Mouse (Mus musculus) hindbrain, embryonic 14.5 days (tissue): ENCODE results near the gene Parp6. TPM values are rescaled to one million over a fixed set of nuclear protein-coding genes. Genes with fewer than 3 reads are reported as not detected.

ENCODE experiments used
- ATAC-seq: fragments of 200-750 bp; cut with Nextera tagmentation; 2 replicates; pipeline ENCODE4 v1.8.0; 2017; ENCODE audit warnings: moderate number of reproducible peaks, mild to moderate bottlenecking, moderate TSS enrichment, moderate library complexity; ENCODE audit not compliant: low FRiP score
- DNase-seq: peaks from one replicate; pipeline ENCODE4 v3.0.0-alpha.2; 2015; ENCODE audit warnings: low spot score
- H3K27ac ChIP-seq: fragments of 300-500 bp; sonication (generic); 2 replicates; pipeline ENCODE4 v1.5.1; 2014; ENCODE audit warnings: mild to moderate bottlenecking, moderate library complexity
- H3K27me3 ChIP-seq: fragments of 300-500 bp; sonication (generic); 2 replicates; pipeline ENCODE4 v1.6.1; 2014; ENCODE audit warnings: mild to moderate bottlenecking, low read length, mixed read lengths; ENCODE audit not compliant: control insufficient read depth, insufficient read depth
- H3K36me3 ChIP-seq: fragments of 300-500 bp; sonication (generic); replicated peaks from 2 replicates; pipeline ENCODE4 v1.6.1; 2014; ENCODE audit not compliant: control insufficient read depth, insufficient read depth
- H3K4me1 ChIP-seq: fragments of 300-500 bp; sonication (generic); replicated peaks from 2 replicates; pipeline ENCODE4 v1.6.1; 2014; ENCODE audit warnings: antibody characterized with exemption, low read length, mixed read lengths; ENCODE audit not compliant: control insufficient read depth, insufficient read depth
- H3K4me2 ChIP-seq: fragments of 300-500 bp; sonication (generic); replicated peaks from 2 replicates; pipeline ENCODE4 v1.6.1; 2014; ENCODE audit warnings: mild to moderate bottlenecking, moderate library complexity
- H3K4me3 ChIP-seq: fragments of 300-500 bp; sonication (generic); replicated peaks from 2 replicates; pipeline ENCODE4 v1.5.1; 2014; ENCODE audit warnings: mild to moderate bottlenecking, low read length
- H3K9ac ChIP-seq: fragments of 300-500 bp; sonication (generic); 2 replicates; pipeline ENCODE4 v1.6.1; 2014
- H3K9me3 ChIP-seq: fragments of 300-500 bp; sonication (generic); 2 replicates; pipeline ENCODE4 v1.6.1; 2016; ENCODE audit warnings: low read length; ENCODE audit not compliant: control insufficient read depth
- WGBS: fragments of 180-500 bp; shearing (Covaris S2); extraction: QIAGEN DNeasy Blood & Tissue Kit; methylation state at CpG from one replicate; pipeline ENCODE4 v1.1.7; 2014; 5-methylcytosine and 5-hydroxymethylcytosine counted together
- polyA plus RNA-seq: library from polyadenylated mRNA; unstranded; fragments of >200 nt; fragmentation: Nextera tagmentation; extraction: Ambion mirVana; gene quantifications from 2 replicates; pipeline ENCODE4 v1.2.1, GENCODE M21; 2014

Gene Parp6
- polyA plus RNA-seq, 1 experiment from 2014 or later: 219 TPM

DNA sequence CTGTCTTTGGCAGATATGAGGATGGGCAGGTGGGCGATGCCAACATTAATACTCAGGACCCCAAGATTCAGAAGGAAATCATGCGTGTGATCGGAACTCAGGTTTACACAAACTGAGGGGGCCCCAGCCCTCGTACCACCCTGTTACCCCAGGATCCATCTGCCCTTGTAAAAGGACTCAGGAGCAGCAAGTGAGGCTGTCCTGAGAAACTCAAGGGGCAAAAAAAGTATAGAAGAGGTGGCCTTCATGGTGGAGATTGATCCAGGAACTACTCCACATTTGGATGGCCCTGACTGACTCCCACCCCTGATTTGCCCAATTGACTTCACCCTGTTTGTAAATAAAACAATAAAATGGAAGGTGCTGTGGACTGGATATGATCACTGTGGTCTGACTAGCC is 32.8 kb downstream of the Parp6 start:
- H3K36me3 ChIP-seq: peaks cover 70% of the 10 kb centered on the region
- no peak overlapping the region for H3K4me2 ChIP-seq
- H3K4me3 ChIP-seq: no peak overlapping the region
- no peaks in the 10 kb centered on the region for H3K27me3 ChIP-seq
- WGBS: over 99% methylated on average over 4 of the region's 4 CpGs
- H3K9ac ChIP-seq: no peak overlapping the region
- DNase-seq (no peak), ATAC-seq (no peak)
- H3K4me1 ChIP-seq: no peaks in the 10 kb centered on the region
- H3K9me3 ChIP-seq: no peaks in the 10 kb centered on the region
- H3K27ac ChIP-seq: no peak overlapping the region

DNA sequence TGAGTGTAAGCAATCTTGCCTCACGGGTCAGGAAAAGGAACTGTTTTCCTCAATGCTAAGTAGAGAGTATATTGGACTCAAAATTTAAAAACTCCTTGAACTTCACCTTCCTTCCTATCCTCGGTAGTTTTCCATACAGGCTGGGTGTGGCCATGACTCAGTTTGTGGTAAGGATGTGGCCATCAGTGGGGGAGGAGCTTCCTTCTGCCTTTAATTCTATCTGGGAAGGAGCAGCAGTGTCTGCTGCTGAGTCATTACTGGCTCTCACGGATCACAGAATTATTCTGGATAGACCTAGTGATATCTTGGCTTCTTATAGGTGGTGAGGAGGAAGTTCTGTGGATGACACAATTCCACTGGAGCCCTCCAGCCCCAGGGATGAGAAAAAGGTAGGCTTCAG is 36.3 kb downstream of the Parp6 start:
- ATAC-seq (no peak), DNase-seq (no peak)
- peaks cover 39% of the 10 kb centered on the region for H3K36me3 ChIP-seq
- H3K4me2 ChIP-seq: no peak overlapping the region
- no peak overlapping the region for H3K9ac ChIP-seq
- 39% methylated on average over 3 of the region's 3 CpGs for WGBS
- no peak overlapping the region for H3K4me3 ChIP-seq
- peaks cover under 1% of the 10 kb centered on the region; the same call in 1 of the 2 replicates for H3K4me1 ChIP-seq
- no peak overlapping the region for H3K27ac ChIP-seq
- no peaks in the 10 kb centered on the region for H3K9me3 ChIP-seq
- no peaks in the 10 kb centered on the region for H3K27me3 ChIP-seq

DNA sequence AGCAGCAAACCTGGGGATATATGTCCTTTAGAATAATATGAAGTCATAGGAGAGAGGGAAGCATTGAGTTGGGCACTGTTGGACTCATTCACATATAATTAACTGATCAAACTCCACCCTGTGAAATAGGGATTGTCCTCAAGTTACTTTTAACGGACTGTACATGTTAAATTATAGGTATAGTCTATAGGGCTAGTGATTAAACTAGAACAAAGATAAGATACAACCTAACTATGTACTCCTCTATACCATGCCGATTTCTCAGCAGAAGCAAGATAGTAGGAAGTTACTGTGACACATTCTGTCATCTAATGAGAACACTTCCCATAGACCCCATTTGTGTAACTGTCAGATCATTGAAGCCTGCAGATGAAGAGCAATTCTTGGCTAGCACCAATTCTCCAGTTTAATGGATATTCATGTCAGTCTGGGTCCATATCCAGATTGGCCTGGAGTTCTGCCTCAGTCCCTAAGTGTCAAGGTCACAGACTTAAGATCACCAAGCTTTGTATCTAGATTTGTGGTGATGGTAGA is 37.4 kb downstream of the Parp6 start:
- Histone ChIP-seq H3K9me3 (no peaks in the 10 kb centered on the region), H3K4me2 (no peak overlapping the region), H3K27ac (no peak overlapping the region), H3K4me3 (no peak overlapping the region), H3K4me1 (peaks cover 12% of the 10 kb centered on the region), H3K36me3 (peaks cover 27% of the 10 kb centered on the region), H3K9ac (no peak overlapping the region), H3K27me3 (no peaks in the 10 kb centered on the region)
- WGBS: 92% methylated on average over 2 of the region's 2 CpGs
- DNase-seq (no peak), ATAC-seq (no peak)

DNA sequence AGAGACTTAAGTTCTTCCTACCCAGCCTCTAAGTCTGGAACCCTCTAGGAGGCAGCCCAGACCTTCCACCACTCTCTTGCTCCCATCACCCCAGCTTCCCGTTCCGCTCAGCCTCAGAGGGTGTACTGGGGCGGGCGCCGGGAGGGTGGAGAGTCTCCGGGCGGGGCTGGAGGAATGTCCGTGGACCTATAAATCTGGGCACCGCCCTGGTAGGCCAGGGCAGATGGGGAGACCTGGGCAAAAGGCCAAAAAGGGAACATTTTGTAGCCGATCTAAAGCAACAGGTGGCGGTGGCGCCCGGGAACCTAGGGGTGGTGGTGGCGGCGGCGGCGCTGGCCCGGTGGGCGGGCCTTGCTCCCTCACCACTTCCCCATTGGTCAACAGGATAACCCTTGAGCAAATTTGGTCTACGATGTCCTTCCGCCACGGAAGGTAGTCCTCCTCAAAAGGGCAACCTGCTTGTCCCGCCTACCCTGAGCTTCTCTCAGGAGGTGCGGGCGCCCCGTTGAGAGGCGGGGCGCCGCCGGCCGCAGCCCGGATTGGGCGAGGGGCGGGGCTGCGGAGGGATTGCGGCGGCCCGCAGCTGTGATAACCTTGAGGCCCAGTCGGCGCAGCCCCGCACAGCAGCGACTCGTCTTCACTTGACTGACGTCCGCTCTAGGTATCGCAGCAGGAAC is 39.0 kb downstream of the Parp6 start, which contains the start of gene Pkm:
TSS of gene Pkm (plus strand) at position 411 of the 677 bp plus-strand sequence.
- H3K9me3 ChIP-seq: no peaks in the 10 kb centered on the region
- peaks cover 27% of the 10 kb centered on the region for H3K4me1 ChIP-seq
- H3K36me3 ChIP-seq: peaks cover 16% of the 10 kb centered on the region
- peak within 1 kb of the TSS; percentile 75 for H3K9ac ChIP-seq
- under 1% methylated on average over 46 of the region's 46 CpGs for WGBS
- peak within 1 kb of the TSS; percentile 79 for H3K4me2 ChIP-seq
- peak within 1 kb of the TSS; percentile 74 for H3K4me3 ChIP-seq
- ATAC-seq: peak; percentile 88
- H3K27me3 ChIP-seq: no peaks in the 10 kb centered on the region
- DNase-seq: peak; percentile 96
- peak within 1 kb of the TSS; percentile 92 for H3K27ac ChIP-seq

DNA sequence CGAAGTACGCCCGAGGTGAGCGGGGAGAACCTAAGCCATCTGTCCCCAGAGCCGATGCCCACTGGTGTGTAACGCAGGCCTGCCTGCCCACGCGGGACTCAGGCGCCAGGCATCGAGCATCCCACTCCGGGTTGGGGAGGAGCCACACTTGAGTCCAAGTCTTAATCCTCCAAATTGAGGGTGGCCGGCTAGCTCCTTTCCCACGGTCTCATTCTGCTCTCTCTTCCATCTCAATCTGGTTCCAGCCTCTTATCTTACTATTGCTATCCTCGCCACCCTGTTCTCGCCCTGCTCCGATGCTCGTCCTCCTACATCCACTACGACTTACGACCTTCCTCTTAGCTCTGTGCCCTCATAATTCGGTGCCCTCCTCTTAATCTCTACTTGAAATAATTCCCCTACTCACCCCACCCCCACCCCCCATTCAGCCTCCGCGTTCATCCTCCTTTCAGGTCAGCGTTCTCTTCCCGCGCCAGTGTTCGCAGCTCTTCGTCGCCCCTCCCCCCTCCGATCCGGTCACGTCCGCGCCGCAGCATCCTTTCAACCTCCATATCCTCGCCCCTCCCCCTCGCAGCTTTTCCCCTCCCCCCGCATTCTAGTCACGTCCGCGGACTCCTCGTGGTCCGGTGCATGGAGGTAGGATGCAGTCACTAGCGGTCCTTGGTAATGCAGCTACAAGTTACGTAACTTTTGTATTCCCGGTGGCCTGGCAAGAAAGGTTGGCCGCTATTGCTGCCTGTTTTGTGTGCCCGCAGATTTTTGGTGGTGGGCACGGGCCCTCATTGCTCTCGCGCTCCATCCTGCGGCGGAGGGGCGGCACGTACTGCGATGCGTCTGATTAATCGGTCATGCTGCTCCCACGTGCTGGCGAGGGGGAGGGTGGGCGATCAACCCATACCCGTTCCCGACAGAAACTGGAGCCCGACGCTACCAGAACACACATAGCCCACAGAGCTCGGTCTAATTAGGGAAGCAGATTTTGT is 39.8 kb downstream of the Parp6 start:
- peak overlapping the region; percentile 79 for H3K4me2 ChIP-seq
- under 1% methylated on average over 65 of the region's 65 CpGs for WGBS
- peak overlapping the region; percentile 75 for H3K9ac ChIP-seq
- ATAC-seq: peak; percentile 70
- peak overlapping the region; percentile 92 for H3K27ac ChIP-seq
- H3K27me3 ChIP-seq: no peaks in the 10 kb centered on the region
- H3K4me3 ChIP-seq: peak overlapping the region; percentile 74
- peaks cover 12% of the 10 kb centered on the region for H3K36me3 ChIP-seq
- peak; percentile 92 for DNase-seq
- H3K9me3 ChIP-seq: no peaks in the 10 kb centered on the region
- H3K4me1 ChIP-seq: peaks cover 36% of the 10 kb centered on the region

DNA sequence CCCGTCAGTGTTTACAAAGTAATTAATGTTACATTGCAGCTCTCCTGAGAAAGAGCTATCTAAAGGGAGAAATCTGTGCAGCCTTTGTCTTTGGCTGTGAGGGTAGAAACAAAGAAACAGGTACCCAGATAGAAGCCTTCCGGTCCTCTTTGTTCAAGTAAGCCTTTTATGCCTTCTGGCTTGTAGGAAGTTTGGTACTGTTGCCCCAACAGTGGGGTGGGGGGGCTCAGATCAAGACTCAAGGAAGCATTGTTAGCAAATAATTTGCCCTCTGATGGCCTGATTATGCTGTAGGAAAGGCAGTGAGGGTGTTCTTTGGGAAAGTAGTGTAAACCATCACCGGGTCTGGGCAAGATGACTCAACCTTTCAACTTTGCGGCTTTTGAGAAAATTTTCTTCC is 41.1 kb downstream of the Parp6 start:
- DNase-seq (no peak), ATAC-seq (no peak)
- Histone ChIP-seq H3K4me1 (peaks cover 37% of the 10 kb centered on the region), H3K9ac (peak overlapping the region; percentile 75), H3K27me3 (no peaks in the 10 kb centered on the region), H3K4me3 (peak overlapping the region; percentile 74), H3K9me3 (no peaks in the 10 kb centered on the region), H3K36me3 (peaks cover 13% of the 10 kb centered on the region), H3K27ac (peak overlapping the region; percentile 92), H3K4me2 (peak overlapping the region; percentile 79)
- 2% methylated on average over 4 of the region's 4 CpGs for WGBS

DNA sequence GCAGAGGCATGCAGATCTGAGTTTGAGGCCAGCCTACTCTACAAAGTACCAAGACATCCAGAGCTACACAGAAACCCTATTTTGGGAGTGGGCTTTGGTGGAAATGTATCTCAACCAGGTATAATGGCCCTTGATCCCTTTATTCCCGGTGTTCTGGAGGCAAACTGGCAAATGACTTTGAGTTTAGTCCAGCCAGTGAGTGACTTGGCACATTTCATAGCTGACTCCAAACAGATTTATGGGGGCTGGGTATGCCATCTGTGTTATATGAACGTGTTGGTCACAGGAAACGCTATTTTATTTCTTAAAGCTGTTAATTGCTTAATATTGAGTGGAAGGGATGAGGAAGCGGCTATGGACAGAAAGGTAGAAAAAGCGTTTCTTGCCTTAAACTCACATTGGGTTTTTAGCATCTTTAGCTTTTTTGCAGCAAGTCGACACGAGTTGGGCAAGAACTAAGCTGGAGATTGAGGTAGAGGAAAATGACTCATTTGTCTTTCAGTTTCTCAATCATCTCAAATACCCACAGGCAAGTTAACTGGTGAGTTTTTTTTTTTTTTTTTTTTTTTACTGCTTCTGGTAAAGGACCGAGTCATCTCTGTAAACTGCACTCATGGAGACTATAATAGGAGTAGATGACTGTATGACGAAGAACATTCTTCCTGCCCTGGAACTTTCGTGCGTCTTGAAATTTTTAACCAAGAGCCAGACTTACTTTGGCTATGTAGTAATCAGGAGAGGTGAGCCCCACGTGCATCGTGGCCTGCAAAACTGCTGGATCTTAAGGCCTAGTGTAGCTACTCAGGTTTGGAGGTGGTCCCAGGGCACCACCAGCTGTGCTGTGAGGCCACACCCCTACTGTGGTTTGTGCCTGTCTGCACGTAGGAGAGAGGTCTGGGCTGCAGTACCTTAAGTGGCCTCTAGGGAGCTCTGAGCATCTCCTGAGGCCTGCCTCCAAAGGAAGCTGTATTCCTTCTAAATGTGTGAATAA is 42.2 kb downstream of the Parp6 start:
- Histone ChIP-seq H3K9me3 (no peaks in the 10 kb centered on the region), H3K27me3 (no peaks in the 10 kb centered on the region), H3K4me1 (peaks cover 37% of the 10 kb centered on the region), H3K9ac (peak overlapping the region; percentile 75), H3K4me3 (peak overlapping the region; percentile 74), H3K4me2 (peak overlapping the region; percentile 79), H3K36me3 (peaks cover 20% of the 10 kb centered on the region), H3K27ac (peak overlapping the region; percentile 56)
- WGBS: 24% methylated on average over 14 of the region's 14 CpGs
- no peak for ATAC-seq
- peak; percentile 80 for DNase-seq

DNA sequence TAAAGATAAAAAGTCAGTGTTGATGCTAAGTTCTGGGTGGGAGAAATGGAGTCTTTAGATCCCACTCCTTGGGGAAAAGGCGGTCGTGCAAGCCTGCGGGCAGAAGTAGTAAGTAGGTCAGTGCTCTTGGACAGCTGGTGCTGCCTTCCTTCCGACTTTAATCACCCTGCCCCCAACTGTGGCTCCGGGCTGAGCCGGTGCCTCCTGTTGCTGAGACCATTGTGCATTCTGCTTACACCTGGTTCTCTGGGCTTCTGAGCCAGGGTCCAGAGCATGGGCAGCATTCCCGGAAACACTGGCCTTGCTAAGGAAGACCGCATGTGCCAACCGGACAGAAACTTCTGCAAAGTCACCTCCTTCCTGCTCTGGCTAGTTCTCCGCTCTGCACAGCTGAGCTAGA is 43.3 kb downstream of the Parp6 start:
- peaks cover 37% of the 10 kb centered on the region for H3K4me1 ChIP-seq
- WGBS: 42% methylated on average over 10 of the region's 10 CpGs
- peak; percentile 29 for DNase-seq
- H3K27ac ChIP-seq: 0 out of 2 replicates have a peak overlapping the region, but pooled peaks have one; percentile 27
- H3K9me3 ChIP-seq: no peaks in the 10 kb centered on the region
- H3K4me2 ChIP-seq: peak overlapping the region; percentile 79
- ATAC-seq: no peak
- no peak overlapping the region for H3K4me3 ChIP-seq
- no peaks in the 10 kb centered on the region for H3K27me3 ChIP-seq
- no peak overlapping the region for H3K9ac ChIP-seq
- peaks cover 27% of the 10 kb centered on the region for H3K36me3 ChIP-seq
